ENCODE assay signal across 8 mouse cellular contexts in the genomic region with DNA sequence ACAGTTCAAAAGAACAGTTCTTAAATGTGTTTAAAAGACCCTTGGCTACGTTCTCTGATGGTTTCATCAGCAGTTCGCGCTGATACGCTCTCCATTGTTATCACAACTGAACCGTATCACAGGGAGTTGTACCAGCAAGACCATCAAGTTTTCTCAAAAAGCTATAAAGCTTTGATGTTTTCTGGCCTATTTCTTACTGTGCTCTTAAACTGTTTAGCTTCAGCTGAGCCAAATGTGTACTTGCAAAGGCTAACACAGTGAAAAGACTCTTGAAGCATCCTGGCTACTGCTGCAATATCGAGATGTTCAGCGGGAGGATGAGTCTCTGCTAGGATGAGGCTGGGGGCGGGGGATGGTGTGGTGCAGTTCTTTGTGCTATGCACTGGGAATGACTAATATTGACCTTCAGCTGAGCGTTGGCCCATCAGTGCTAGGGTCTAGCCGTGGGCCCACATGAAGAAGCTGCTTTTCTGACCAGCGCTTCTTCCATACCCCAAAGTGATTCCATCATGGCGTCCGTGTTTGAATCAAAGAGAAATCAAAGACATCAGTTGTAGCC. TPM values are rescaled to one million over a fixed set of nuclear protein-coding genes. Genes with fewer than 3 reads are reported as not detected.
DNase-seq lines count a peak whose midpoint lies in the region; ATAC-seq lines count a peak whose summit lies in the region.

No protein-coding gene starts in this region.

- H3K4me2 ChIP-seq in liver, embryonic 13.5 days: 0 out of 2 replicates have a peak overlapping the region, but pooled peaks have one; percentile 21
- peak overlapping the region; percentile 54 for H3K4me2 ChIP-seq in hindbrain, embryonic 16.5 days (ENCODE audit: low read length)
- peak overlapping the region; percentile 63 for H3K4me2 ChIP-seq in neural tube, embryonic 15.5 days

- no peaks in the 10 kb centered on the region for H3K27me3 ChIP-seq in liver, embryonic 13.5 days
- no peaks in the 10 kb centered on the region for H3K27me3 ChIP-seq in hindbrain, embryonic 16.5 days (replicated peaks; ENCODE audit: control insufficient read depth, insufficient read depth, low read length)
- H3K27me3 ChIP-seq in neural tube, embryonic 15.5 days (replicated peaks): 0 out of 2 replicates have a peak, but pooled peaks cover 3% of the 10 kb centered on the region

- H3K36me3 ChIP-seq in liver, embryonic 13.5 days: no peaks in the 10 kb centered on the region
- no peaks in the 10 kb centered on the region for H3K36me3 ChIP-seq in hindbrain, embryonic 16.5 days (ENCODE audit: control insufficient read depth, insufficient read depth, low read length)
- H3K36me3 ChIP-seq in neural tube, embryonic 15.5 days: no peaks in the 10 kb centered on the region

- no peak for ATAC-seq in liver, embryonic 13.5 days (ENCODE audit: low read depth)
- ATAC-seq in hindbrain, embryonic 16.5 days: 0 out of 2 replicates have a peak, but pooled peaks have one; percentile 9
- no peak for ATAC-seq in neural tube, embryonic 15.5 days (ENCODE audit: low FRiP score)

- H3K27ac ChIP-seq in liver, embryonic 13.5 days: no peak overlapping the region
- H3K27ac ChIP-seq in hindbrain, embryonic 16.5 days (ENCODE audit: low read depth, low read length): 0 out of 2 replicates have a peak overlapping the region, but pooled peaks have one; percentile 34
- H3K27ac ChIP-seq in neural tube, embryonic 15.5 days (replicated peaks): peak overlapping the region; percentile 66

- no peak overlapping the region for H3K9ac ChIP-seq in liver, embryonic 13.5 days
- no peak overlapping the region for H3K9ac ChIP-seq in hindbrain, embryonic 16.5 days (ENCODE audit: low read depth, low read length)
- no peak overlapping the region for H3K9ac ChIP-seq in neural tube, embryonic 15.5 days (replicated peaks)

- no peak overlapping the region for H3K4me3 ChIP-seq in liver, embryonic 13.5 days (replicated peaks)
- H3K4me3 ChIP-seq in hindbrain, embryonic 16.5 days (ENCODE audit: low read length): peak overlapping the region; percentile 26
- peak overlapping the region; percentile 30; the same call in 1 of the 2 replicates for H3K4me3 ChIP-seq in neural tube, embryonic 15.5 days (replicated peaks)

- WGBS in liver, embryonic 13.5 days (ENCODE audit: insufficient replicate concordance): 66% methylated on average over 13 of the region's 13 CpGs
- 53% methylated on average over 13 of the region's 13 CpGs for WGBS in hindbrain, embryonic 16.5 days
- 50% methylated on average over 13 of the region's 13 CpGs for WGBS in neural tube, embryonic 15.5 days

- no peaks in the 10 kb centered on the region for H3K4me1 ChIP-seq in liver, embryonic 13.5 days (replicated peaks)
- H3K4me1 ChIP-seq in hindbrain, embryonic 16.5 days (ENCODE audit: control insufficient read depth, insufficient read depth, low read depth, low read length): peaks cover 9% of the 10 kb centered on the region
- peaks cover 17% of the 10 kb centered on the region for H3K4me1 ChIP-seq in neural tube, embryonic 15.5 days

- peak; percentile 23 for DNase-seq in adrenal gland, adult 2 months
- DNase-seq in adrenal gland, adult 8-10 months: no peak
- DNase-seq in liver, embryonic 13.5 days: no peak
- no peak for DNase-seq in liver
- DNase-seq in urinary bladder, postnatal 4 days (ENCODE audit: low spot score in 2 of 2): no peak
- DNase-seq in urinary bladder, adult 2 months (ENCODE audit: low spot score): no peak

- no peaks in the 10 kb centered on the region for H3K9me3 ChIP-seq in liver, embryonic 13.5 days (replicated peaks)
- no peaks in the 10 kb centered on the region for H3K9me3 ChIP-seq in hindbrain, embryonic 16.5 days (ENCODE audit: control insufficient read depth, low read length)
- no peaks in the 10 kb centered on the region for H3K9me3 ChIP-seq in neural tube, embryonic 15.5 days (replicated peaks)

RNA-seq across cellular contexts. Expression of a gene that starts 0.7 kb away (rescaled TPM):
- 1 to 10 TPM; 2.6 to 3.0 TPM for total RNA-seq in adrenal gland, adult 2 months (2021)
- polyA plus RNA-seq in adrenal gland, adult 2 months (2012; rRNA removed): 2.6 and 2.8 TPM in 2 replicates
- 1 to 10 TPM; 2.7 to 3.4 (median 3.2) TPM for total RNA-seq in adrenal gland, adult 8-10 months (2022)
- polyA plus RNA-seq in liver, embryonic 13.5 days (2015; fragmentation: Nextera tagmentation; extraction: Ambion mirVana): 9.5 and 14.2 TPM in 2 replicates
- 14.7 and 16.4 TPM in 2 replicates for polyA plus RNA-seq in hindbrain, embryonic 16.5 days (2015; fragmentation: Nextera tagmentation; extraction: Ambion mirVana)
- polyA plus RNA-seq in neural tube, embryonic 15.5 days (2015; fragmentation: Nextera tagmentation; extraction: Ambion mirVana): 11.7 and 15.5 TPM in 2 replicates
- 12.5 and 20.4 TPM in 2 replicates for polyA plus RNA-seq in urinary bladder, adult 2 months (2012; rRNA removed)
